Comparison of ENCODE assay signal across 19 mouse cellular contexts in genomic region chr9:34818325-34818976, GRCm38 (mm10).
A peak's percentile ranks its signal among the peaks of the same experiment; 100 is the strongest.
DNase-seq lines count a peak whose midpoint lies in the region; ATAC-seq and TF ChIP-seq lines count a peak whose summit lies in the region.
"Had no signal": no experiment of that assay in that cellular context is flagged by ENCODE, and none has a peak within 500 bp of the region (broad histone marks: within the 10 kb centered on the region; RNA-seq: fewer than 3 reads in every experiment).

No protein-coding gene starts in this region.

- ATAC-seq in forebrain, postnatal 0 days = peak; percentile 80
- ATAC-seq in forebrain, embryonic 13.5 days = no peak; the same call in 1 of the 2 replicates

- H3K4me2 ChIP-seq in forebrain, postnatal 0 days (ENCODE audit: low read depth) = no peak overlapping the region
- H3K4me2 ChIP-seq in forebrain, embryonic 13.5 days = no peak overlapping the region
- H3K4me2 ChIP-seq: limb, embryonic 13.5 days; liver, embryonic 13.5 days; lung, embryonic 14.5 days; neural tube, embryonic 15.5 days; stomach, embryonic 15.5 days had no signal

- peak overlapping the region; percentile 41 for H3K27ac ChIP-seq in forebrain, postnatal 0 days (ENCODE audit: low read depth, low read length)
- no peak overlapping the region for H3K27ac ChIP-seq in forebrain, embryonic 13.5 days
- H3K27ac ChIP-seq in cerebellum, adult 2 months (ENCODE audit: insufficient read depth, low read length) = peak overlapping the region; percentile 22
- H3K27ac ChIP-seq in cortical plate, adult 2 months (ENCODE audit: insufficient read depth, low read length) = peak overlapping the region; percentile 50; the same call in 1 of the 2 replicates
- H3K27ac ChIP-seq: heart, embryonic 10.5 days; hindbrain, embryonic 10.5 days; limb, embryonic 13.5 days; liver, embryonic 13.5 days; neural tube, embryonic 15.5 days; stomach, embryonic 15.5 days had no signal

- 30% methylated on average over 10 of the region's 10 CpGs for WGBS in forebrain, postnatal 0 days
- 30% methylated on average over 10 of the region's 10 CpGs for WGBS in forebrain, embryonic 13.5 days
- WGBS in cerebellum, adult 2 months = 8% methylated on average over 10 of the region's 10 CpGs

- no peaks in the 10 kb centered on the region for H3K9me3 ChIP-seq in forebrain, postnatal 0 days (ENCODE audit: low read length)
- H3K9me3 ChIP-seq in forebrain, embryonic 13.5 days (replicated peaks) = no peaks in the 10 kb centered on the region
- H3K9me3 ChIP-seq: heart, embryonic 10.5 days; hindbrain, embryonic 10.5 days; limb, embryonic 13.5 days; liver, embryonic 13.5 days; neural tube, embryonic 15.5 days; stomach, embryonic 15.5 days had no signal

- no peak overlapping the region for H3K4me3 ChIP-seq in forebrain, postnatal 0 days (ENCODE audit: low read depth, low read length)
- no peak overlapping the region for H3K4me3 ChIP-seq in forebrain, embryonic 13.5 days
- H3K4me3 ChIP-seq in cerebellum, adult 2 months (replicated peaks; ENCODE audit: insufficient read depth, low read depth, low read length) = no peak overlapping the region
- H3K4me3 ChIP-seq in cortical plate, adult 2 months (ENCODE audit: insufficient read depth, low read length) = no peak overlapping the region
- H3K4me3 ChIP-seq: heart, embryonic 10.5 days; hindbrain, embryonic 10.5 days; limb, embryonic 13.5 days; liver, embryonic 13.5 days; neural tube, embryonic 15.5 days; stomach, embryonic 15.5 days had no signal

- TF ChIP-seq CTCF in forebrain, postnatal 0 days (IDR thresholded peaks at IDR 0.05; ENCODE audit: low read depth) = no peak
- TF ChIP-seq CTCF in brain, embryonic 14.5 days (IDR thresholded peaks at IDR 0.05; ENCODE audit: borderline replicate concordance, extremely low read depth, insufficient read depth, insufficient read length) = no peak
- no peak for TF ChIP-seq CTCF in cerebellum, adult 2 months (IDR thresholded peaks at IDR 0.05; ENCODE audit: borderline replicate concordance, insufficient read depth, low read depth, low read length)
- TF ChIP-seq CTCF in cortical plate, adult 2 months (IDR thresholded peaks at IDR 0.05; ENCODE audit: extremely low read depth, insufficient read depth, low read length) = no peak

- H3K9ac ChIP-seq in forebrain, postnatal 0 days = no peak overlapping the region
- no peak overlapping the region for H3K9ac ChIP-seq in forebrain, embryonic 13.5 days
- H3K9ac ChIP-seq: limb, embryonic 13.5 days; liver, embryonic 13.5 days; lung, embryonic 14.5 days; neural tube, embryonic 15.5 days; stomach, embryonic 15.5 days had no signal

- no peaks in the 10 kb centered on the region for H3K4me1 ChIP-seq in forebrain, postnatal 0 days (ENCODE audit: insufficient read depth)
- H3K4me1 ChIP-seq in forebrain, embryonic 13.5 days = no peaks in the 10 kb centered on the region
- H3K4me1 ChIP-seq in cerebellum, adult 2 months (ENCODE audit: control insufficient read depth, insufficient read depth, low read length) = peaks cover 33% of the 10 kb centered on the region
- no peaks in the 10 kb centered on the region; the same call in 1 of the 2 replicates for H3K4me1 ChIP-seq in cortical plate, adult 2 months (ENCODE audit: control insufficient read depth, insufficient read depth, low read length)
- H3K4me1 ChIP-seq: heart, embryonic 10.5 days; liver, embryonic 13.5 days; stomach, embryonic 15.5 days had no signal

- no peaks in the 10 kb centered on the region for H3K27me3 ChIP-seq in forebrain, postnatal 0 days (ENCODE audit: insufficient read depth, low read length)
- H3K27me3 ChIP-seq in forebrain, embryonic 13.5 days = no peaks in the 10 kb centered on the region; the same call in 1 of the 2 replicates
- no peaks in the 10 kb centered on the region for H3K27me3 ChIP-seq in cerebellum, adult 2 months (ENCODE audit: control insufficient read depth, insufficient read depth, low read length)
- H3K27me3 ChIP-seq: limb, embryonic 13.5 days; liver, embryonic 13.5 days; neural tube, embryonic 15.5 days; stomach, embryonic 15.5 days had no signal

- TF ChIP-seq POLR2A in brain, embryonic 14.5 days (IDR thresholded peaks at IDR 0.05; ENCODE audit: borderline replicate concordance, extremely low read depth, insufficient read depth, insufficient read length, poor library complexity, severe bottlenecking) = no peak
- no peak for TF ChIP-seq POLR2A in cerebellum, adult 2 months (IDR thresholded peaks at IDR 0.05; ENCODE audit: borderline replicate concordance, insufficient read depth, low read length)
- TF ChIP-seq POLR2A in cortical plate, adult 2 months (IDR thresholded peaks at IDR 0.05; ENCODE audit: extremely low read depth, insufficient read depth, low read length) = no peak

- DNase-seq in forebrain, postnatal 0 days = no peak
- peak; percentile 56 for DNase-seq in brain, embryonic 14.5 days (ENCODE audit: low read depth)
- DNase-seq in cerebellum, adult 2 months = peak; percentile 66 to 72
- DNase-seq in testis, postnatal 14 days (ENCODE audit: low spot score) = no peak
- no peak for DNase-seq in lung, postnatal 36 days
- DNase-seq: B cell, adult 2 months; kidney, adult 8-10 months; kidney, postnatal 36 days; liver, embryonic 13.5 days; lung, embryonic 14.5 days; lung, postnatal 4 days; right cerebral cortex, postnatal 25 days had no signal

- no peaks in the 10 kb centered on the region for H3K36me3 ChIP-seq in forebrain, postnatal 0 days (ENCODE audit: insufficient read depth)
- no peaks in the 10 kb centered on the region for H3K36me3 ChIP-seq in forebrain, embryonic 13.5 days (ENCODE audit: poor library complexity, severe bottlenecking)
- H3K36me3 ChIP-seq: heart, embryonic 10.5 days; hindbrain, embryonic 10.5 days; limb, embryonic 13.5 days; liver, embryonic 13.5 days; neural tube, embryonic 15.5 days; stomach, embryonic 15.5 days had no signal

Comparison
In these comparisons a context has a peak if more than half of its experiments do, and no peak if none do; other contexts are left out.
1. DNase-seq: peak in brain, embryonic 14.5 days (single experiment) and cerebellum, adult 2 months (2 of 2); none in forebrain, postnatal 0 days (single experiment), testis, postnatal 14 days (single experiment) and lung, postnatal 36 days (single experiment).